Mouse (Mus musculus): Measurements from ENCODE around the gene Ufd1. TPM values are rescaled to one million over a fixed set of nuclear protein-coding genes. Genes with fewer than 3 reads are reported as not detected.

Ufd1 gene
- polyA plus RNA-seq, 2 experiments, result 19.3 to 29.8 TPM

DNA sequence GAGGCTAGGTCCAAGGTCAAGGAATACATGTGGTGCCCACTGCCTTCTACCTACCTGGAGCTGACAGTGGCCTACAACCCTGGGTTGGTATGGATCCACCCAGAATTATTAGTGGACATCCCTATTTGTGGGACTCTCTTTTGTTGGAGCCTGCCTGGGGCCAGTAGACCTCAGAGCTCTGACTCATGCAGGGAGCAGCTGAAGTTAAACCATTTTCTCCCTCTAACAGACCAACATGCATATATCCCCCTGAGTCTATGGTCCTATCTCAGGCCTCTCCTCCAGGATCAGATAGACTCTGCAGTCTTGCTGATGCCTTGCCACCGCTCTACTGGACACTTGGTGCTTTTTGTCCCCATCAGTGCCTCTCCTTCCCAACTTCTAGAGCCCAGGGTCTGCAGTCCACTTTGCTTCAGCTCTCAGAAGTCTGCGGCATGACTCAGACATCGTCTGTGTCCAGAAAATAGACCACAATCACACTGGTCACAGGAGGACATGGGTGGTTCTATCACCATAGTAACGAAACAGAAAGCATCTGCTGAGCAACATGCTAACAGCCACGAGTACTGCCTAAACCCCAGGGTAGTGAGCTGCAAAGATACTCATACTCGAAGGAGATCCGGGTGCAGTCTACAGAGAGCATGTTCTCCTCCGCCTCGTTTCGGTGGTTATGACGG, 16.2 kb upstream of the Ufd1 start:
- H3K36me3 ChIP-seq (replicated peaks; ENCODE audit: control insufficient read depth, insufficient read depth, low read depth), result peaks cover 84% of the 10 kb centered on the region
- H3K9ac ChIP-seq (replicated peaks), result no peak overlapping the region
- TF ChIP-seq EP300 (IDR thresholded peaks at IDR 0.05; ENCODE audit: low read depth), result no peak
- TF ChIP-seq CTCF (IDR thresholded peaks at IDR 0.05; ENCODE audit: low read depth), result no peak
- no peaks in the 10 kb centered on the region for H3K9me3 ChIP-seq (ENCODE audit: control insufficient read depth, low read length)
- H3K4me3 ChIP-seq (ENCODE audit: insufficient read depth in 1 of 2, low read depth in 2 of 2, low read length in 2 of 2), result no peak overlapping the region
- H3K4me2 ChIP-seq (ENCODE audit: low read depth), result no peak overlapping the region
- DNase-seq (ENCODE audit: low read depth in 3 of 3, low spot score in 3 of 3), result no peak
- no peak overlapping the region for H3K27ac ChIP-seq
- no peaks in the 10 kb centered on the region for H3K27me3 ChIP-seq (ENCODE audit: control insufficient read depth, insufficient read depth, low read length)
- WGBS (ENCODE audit: insufficient replicate concordance), result 83% methylated on average over 11 of the region's 11 CpGs
- ATAC-seq (ENCODE audit: insufficient read depth), result no peak
- H3K4me1 ChIP-seq (replicated peaks; ENCODE audit: control insufficient read depth in 2 of 2, insufficient read depth in 2 of 2, low read length in 1 of 2), result no peaks in the 10 kb centered on the region

DNA sequence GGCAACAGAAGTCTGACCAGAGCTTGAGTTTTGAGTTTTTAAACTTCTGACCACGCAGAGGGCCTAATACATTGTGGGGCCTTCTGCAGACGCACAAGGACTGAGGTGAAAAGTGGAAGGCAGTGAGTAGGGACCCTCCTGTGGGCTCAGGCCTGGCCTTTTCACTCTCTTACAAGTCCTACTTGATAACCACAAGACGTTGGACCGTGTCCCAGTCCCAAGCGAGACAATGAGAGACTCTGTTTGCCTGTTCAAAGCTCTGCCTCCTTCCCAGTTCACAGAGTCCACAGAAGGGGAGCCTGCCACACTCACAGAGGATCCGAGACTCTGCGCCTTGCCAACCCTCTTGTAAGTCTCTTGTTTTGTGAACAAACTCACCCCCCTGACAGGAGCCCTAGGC, 14.9 kb upstream of the Ufd1 start:
- no peaks in the 10 kb centered on the region for H3K27me3 ChIP-seq (ENCODE audit: control insufficient read depth, insufficient read depth, low read length)
- H3K4me2 ChIP-seq (ENCODE audit: low read depth), result no peak overlapping the region
- no peak overlapping the region for H3K4me3 ChIP-seq (ENCODE audit: insufficient read depth in 1 of 2, low read depth in 2 of 2, low read length in 2 of 2)
- no peak overlapping the region for H3K27ac ChIP-seq
- WGBS (ENCODE audit: insufficient replicate concordance), result 82% methylated on average over 7 of the region's 7 CpGs
- ATAC-seq (ENCODE audit: insufficient read depth), result no peak
- no peaks in the 10 kb centered on the region for H3K9me3 ChIP-seq (ENCODE audit: control insufficient read depth, low read length)
- peaks cover 87% of the 10 kb centered on the region for H3K36me3 ChIP-seq (replicated peaks; ENCODE audit: control insufficient read depth, insufficient read depth, low read depth)
- no peaks in the 10 kb centered on the region for H3K4me1 ChIP-seq (replicated peaks; ENCODE audit: control insufficient read depth in 2 of 2, insufficient read depth in 2 of 2, low read length in 1 of 2)
- no peak overlapping the region for H3K9ac ChIP-seq (replicated peaks)
- DNase-seq (ENCODE audit: low read depth in 3 of 3, low spot score in 3 of 3), result no peak
- no peak for TF ChIP-seq CTCF (IDR thresholded peaks at IDR 0.05; ENCODE audit: low read depth)
- no peak for TF ChIP-seq EP300 (IDR thresholded peaks at IDR 0.05; ENCODE audit: low read depth)

DNA sequence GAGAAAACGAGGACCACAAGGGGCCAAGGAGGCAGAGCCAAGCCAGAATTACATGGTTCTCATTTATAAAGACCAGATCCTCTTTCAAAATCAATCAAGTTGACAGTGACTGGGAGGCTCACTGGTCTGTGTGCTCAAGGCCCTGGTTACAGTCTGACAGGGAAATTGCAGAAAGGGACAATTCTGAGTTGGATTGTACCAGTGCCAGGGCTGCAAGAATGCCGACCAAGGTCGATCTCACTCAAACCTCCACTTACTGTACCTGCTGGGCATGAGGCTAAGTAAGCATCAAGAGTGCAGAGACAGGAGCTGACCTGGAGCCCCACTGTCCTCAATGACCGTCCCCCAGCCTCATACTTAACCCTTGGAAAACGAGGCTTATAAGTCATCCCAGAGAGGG, 13.4 kb upstream of the Ufd1 start:
- Histone ChIP-seq H3K9ac (replicated peaks) (no peak overlapping the region), H3K36me3 (replicated peaks; ENCODE audit: control insufficient read depth, insufficient read depth, low read depth) (peaks cover 88% of the 10 kb centered on the region), H3K9me3 (ENCODE audit: control insufficient read depth, low read length) (no peaks in the 10 kb centered on the region), H3K27ac (no peak overlapping the region), H3K4me2 (ENCODE audit: low read depth) (no peak overlapping the region), H3K4me1 (replicated peaks; ENCODE audit: control insufficient read depth in 2 of 2, insufficient read depth in 2 of 2, low read length in 1 of 2) (no peaks in the 10 kb centered on the region), H3K4me3 (ENCODE audit: insufficient read depth in 1 of 2, low read depth in 2 of 2, low read length in 2 of 2) (no peak overlapping the region), H3K27me3 (ENCODE audit: control insufficient read depth, insufficient read depth, low read length) (no peaks in the 10 kb centered on the region)
- 85% methylated on average over 5 of the region's 5 CpGs for WGBS (ENCODE audit: insufficient replicate concordance)
- ATAC-seq (ENCODE audit: insufficient read depth) (no peak), DNase-seq (ENCODE audit: low read depth in 3 of 3, low spot score in 3 of 3) (no peak)
- no peak for TF ChIP-seq CTCF (IDR thresholded peaks at IDR 0.05; ENCODE audit: low read depth)
- TF ChIP-seq EP300 (IDR thresholded peaks at IDR 0.05; ENCODE audit: low read depth), result no peak

DNA sequence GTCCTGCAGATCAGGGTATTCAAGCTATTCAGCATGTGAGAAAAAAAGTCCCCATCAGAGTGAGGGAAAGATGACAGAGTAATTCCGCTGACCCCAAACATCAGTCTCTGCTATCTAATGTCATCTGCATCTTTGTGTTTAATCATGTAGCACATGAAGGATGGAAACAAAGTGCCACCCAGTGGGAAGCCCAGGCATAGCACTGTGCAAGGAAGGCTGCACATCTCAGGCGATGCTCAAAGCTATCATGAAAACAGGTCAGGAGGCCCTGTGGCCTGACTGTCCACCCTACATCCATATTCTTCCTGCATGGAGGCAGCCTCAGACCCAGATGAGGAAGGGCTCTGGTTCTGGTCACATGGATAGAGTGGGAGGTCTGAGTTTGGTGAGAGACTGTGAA, 12.7 kb upstream of the Ufd1 start:
- DNase-seq (ENCODE audit: low read depth in 3 of 3, low spot score in 3 of 3) (no peak), ATAC-seq (ENCODE audit: insufficient read depth) (no peak)
- H3K4me1 ChIP-seq (replicated peaks; ENCODE audit: control insufficient read depth in 2 of 2, insufficient read depth in 2 of 2, low read length in 1 of 2), result no peaks in the 10 kb centered on the region
- no peaks in the 10 kb centered on the region for H3K9me3 ChIP-seq (ENCODE audit: control insufficient read depth, low read length)
- no peak overlapping the region for H3K9ac ChIP-seq (replicated peaks)
- no peaks in the 10 kb centered on the region for H3K27me3 ChIP-seq (ENCODE audit: control insufficient read depth, insufficient read depth, low read length)
- 73% methylated on average over 2 of the region's 2 CpGs for WGBS (ENCODE audit: insufficient replicate concordance)
- H3K36me3 ChIP-seq (replicated peaks; ENCODE audit: control insufficient read depth, insufficient read depth, low read depth), result peaks cover 85% of the 10 kb centered on the region
- no peak overlapping the region for H3K4me3 ChIP-seq (ENCODE audit: insufficient read depth in 1 of 2, low read depth in 2 of 2, low read length in 2 of 2)
- TF ChIP-seq EP300 (IDR thresholded peaks at IDR 0.05; ENCODE audit: low read depth), result no peak
- peak; percentile 58 for TF ChIP-seq CTCF (IDR thresholded peaks at IDR 0.05; ENCODE audit: low read depth)
- H3K27ac ChIP-seq, result no peak overlapping the region
- H3K4me2 ChIP-seq (ENCODE audit: low read depth), result no peak overlapping the region

DNA sequence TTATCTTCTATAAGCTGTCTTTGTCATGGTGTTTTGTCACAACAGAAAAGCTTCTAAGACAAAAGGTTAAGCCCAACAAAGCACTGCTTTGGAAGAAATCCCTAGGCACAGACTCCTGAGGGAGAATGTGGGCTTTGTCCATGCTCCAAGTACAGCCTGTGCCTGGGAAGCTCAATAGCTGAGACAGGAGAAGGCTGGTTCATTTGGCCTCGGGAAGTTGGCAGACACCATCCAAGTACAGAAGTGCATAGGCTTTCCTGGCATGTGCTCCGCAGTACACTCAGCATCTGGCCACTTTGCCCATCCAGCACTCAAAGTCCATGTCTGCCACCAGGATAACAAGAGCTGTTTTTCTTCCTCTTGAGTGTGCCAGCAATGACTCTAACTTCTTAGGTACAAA, 5.8 kb upstream of the Ufd1 start:
- Histone ChIP-seq H3K9ac (replicated peaks) (no peak overlapping the region), H3K4me3 (ENCODE audit: insufficient read depth in 1 of 2, low read depth in 2 of 2, low read length in 2 of 2) (no peak overlapping the region), H3K4me2 (ENCODE audit: low read depth) (no peak overlapping the region), H3K4me1 (replicated peaks; ENCODE audit: control insufficient read depth in 2 of 2, insufficient read depth in 2 of 2, low read length in 1 of 2) (peaks cover 5 to 6% of the 10 kb centered on the region in 2 experiments; a peak in 3 of 4 replicates), H3K27ac (no peak overlapping the region), H3K36me3 (replicated peaks; ENCODE audit: control insufficient read depth, insufficient read depth, low read depth) (peaks cover 77% of the 10 kb centered on the region), H3K9me3 (ENCODE audit: control insufficient read depth, low read length) (no peaks in the 10 kb centered on the region), H3K27me3 (ENCODE audit: control insufficient read depth, insufficient read depth, low read length) (no peaks in the 10 kb centered on the region)
- DNase-seq (ENCODE audit: low read depth in 3 of 3, low spot score in 3 of 3) (no peak), ATAC-seq (ENCODE audit: insufficient read depth) (no peak)
- WGBS (ENCODE audit: insufficient replicate concordance), result 87% methylated on average over 2 of the region's 2 CpGs
- no peak for TF ChIP-seq EP300 (IDR thresholded peaks at IDR 0.05; ENCODE audit: low read depth)

Measured in liver, embryonic 14.5 days (tissue).